Mouse (Mus musculus) liver, postnatal 0 days (tissue): ENCODE measurements at regions not wholly inside any gene's neighbourhood (a gene's known extent, or its start where the extent isn't known, plus 50 kb on each side); places are given as distances from the start of the nearest gene placed in this dataset.

Source experiments
- ATAC-seq: fragments of 200-750 bp; cut with Nextera tagmentation; 2 replicates; pipeline ENCODE4 v1.8.0; 2017; ENCODE audit warnings: mild to moderate bottlenecking, moderate library complexity
- DNase-seq: peaks from one replicate; pipeline ENCODE4 v3.0.0-alpha.2; 2016
- H3K27ac ChIP-seq: fragments of 300-500 bp; sonication (generic); 2 replicates; pipeline ENCODE4 v1.5.1; 2014; ENCODE audit warnings: antibody characterized with exemption, moderate library complexity, mild to moderate bottlenecking, low read depth
- H3K27me3 ChIP-seq: fragments of 300-500 bp; sonication (generic); 2 replicates; pipeline ENCODE4 v1.6.1; 2014; ENCODE audit warnings: low read length, control low read depth, mixed read lengths; ENCODE audit not compliant: insufficient read depth
- H3K36me3 ChIP-seq: fragments of 300-500 bp; sonication (generic); replicated peaks from 2 replicates; pipeline ENCODE4 v1.6.1; 2014; ENCODE audit warnings: mild to moderate bottlenecking, control low read depth, low read length, moderate library complexity, mixed read lengths; ENCODE audit not compliant: insufficient read depth
- H3K4me1 ChIP-seq: fragments of 300-500 bp; sonication (generic); 2 replicates; pipeline ENCODE4 v1.6.1; 2014; ENCODE audit warnings: antibody characterized with exemption, mild to moderate bottlenecking, control low read depth; ENCODE audit not compliant: insufficient read depth
- H3K4me2 ChIP-seq: fragments of 300-500 bp; sonication (generic); 2 replicates; pipeline ENCODE4 v1.6.1; 2014; ENCODE audit warnings: low read depth, mild to moderate bottlenecking, low read length, moderate library complexity, mixed read lengths
- H3K4me3 ChIP-seq: fragments of 300-500 bp; sonication (generic); 2 replicates; pipeline ENCODE4 v1.5.1; 2014; ENCODE audit warnings: low read depth, low read length
- H3K9ac ChIP-seq: fragments of 300-500 bp; sonication (generic); replicated peaks from 2 replicates; pipeline ENCODE4 v1.6.1; 2014; ENCODE audit warnings: mild to moderate bottlenecking, moderate library complexity
- H3K9me3 ChIP-seq: fragments of 300-500 bp; sonication (generic); 2 replicates; pipeline ENCODE4 v1.6.1; 2016; ENCODE audit warnings: mild to moderate bottlenecking, control low read depth, low read length, mixed read lengths
- CTCF ChIP-seq: sonication (generic); IDR thresholded peaks from 2 replicates; pipeline ENCODE4 v1.5.1; 2016; ENCODE audit warnings: antibody characterized with exemption, low read depth
- EP300 ChIP-seq: IDR thresholded peaks from 2 replicates; pipeline ENCODE4 v1.6.1; 2016; ENCODE audit warnings: antibody characterized with exemption, low read depth, mild to moderate bottlenecking
- WGBS: fragments of 180-500 bp; shearing (Covaris S2); extraction: QIAGEN DNeasy Blood & Tissue Kit; methylation state at CpG from one replicate; pipeline ENCODE4 v1.1.7; 2014; ENCODE audit not compliant: insufficient replicate concordance; 5-methylcytosine and 5-hydroxymethylcytosine counted together

- H3K9ac ChIP-seq = no peak overlapping the region
- ATAC-seq (0 out of 2 replicates have a peak, but pooled peaks have one; percentile 6), DNase-seq (no peak)
- H3K4me1 ChIP-seq = peaks cover 32% of the 10 kb centered on the region
- H3K27ac ChIP-seq = peak overlapping the region; percentile 23; the same call in 1 of the 2 replicates
- H3K36me3 ChIP-seq = no peaks in the 10 kb centered on the region
- no peaks in the 10 kb centered on the region for H3K27me3 ChIP-seq
- no peak for TF ChIP-seq CTCF
- no peak for TF ChIP-seq EP300
- H3K9me3 ChIP-seq = no peaks in the 10 kb centered on the region
- no peak overlapping the region for H3K4me3 ChIP-seq
- 74% methylated on average over 9 of the region's 9 CpGs for WGBS
- no peak overlapping the region for H3K4me2 ChIP-seq
Observed at GRCm38 (mm10) chr2:167802494-167802893, 112.9 kb upstream of the Tmem189 start.

- TF ChIP-seq EP300 = no peak
- no peak for TF ChIP-seq CTCF
- Histone ChIP-seq H3K9ac (no peak overlapping the region), H3K27me3 (no peaks in the 10 kb centered on the region), H3K36me3 (no peaks in the 10 kb centered on the region), H3K9me3 (no peaks in the 10 kb centered on the region), H3K4me3 (no peak overlapping the region), H3K27ac (no peak overlapping the region), H3K4me1 (peaks cover 32% of the 10 kb centered on the region), H3K4me2 (no peak overlapping the region)
- ATAC-seq (no peak), DNase-seq (no peak)
- 55% methylated on average over 10 of the region's 10 CpGs for WGBS
Observed at GRCm38 (mm10) chr2:167801389-167801788, 111.8 kb upstream of the Tmem189 start.

- 63% methylated on average over 11 of the region's 11 CpGs for WGBS
- H3K4me2 ChIP-seq = no peak overlapping the region
- no peaks in the 10 kb centered on the region for H3K36me3 ChIP-seq
- peaks cover 25% of the 10 kb centered on the region for H3K4me1 ChIP-seq
- H3K4me3 ChIP-seq = no peak overlapping the region
- H3K9ac ChIP-seq = no peak overlapping the region
- H3K9me3 ChIP-seq = no peaks in the 10 kb centered on the region
- DNase-seq (no peak), ATAC-seq (no peak)
- TF ChIP-seq CTCF (no peak), EP300 (no peak)
- no peak overlapping the region for H3K27ac ChIP-seq
- H3K27me3 ChIP-seq = no peaks in the 10 kb centered on the region
Observed at GRCm38 (mm10) chr2:167800648-167801245, 111.1 kb upstream of the Tmem189 start.

- peak overlapping the region; percentile 41; the same call in 1 of the 2 replicates for H3K27ac ChIP-seq
- no peak for DNase-seq
- 57% methylated on average over 5 of the region's 5 CpGs for WGBS
- no peak overlapping the region for H3K4me3 ChIP-seq
- H3K4me1 ChIP-seq = peaks cover 16% of the 10 kb centered on the region
- no peak overlapping the region for H3K9ac ChIP-seq
- no peak overlapping the region for H3K4me2 ChIP-seq
- H3K36me3 ChIP-seq = no peaks in the 10 kb centered on the region
- peak; percentile 80 for ATAC-seq
- H3K9me3 ChIP-seq = no peaks in the 10 kb centered on the region
- TF ChIP-seq EP300 (no peak), CTCF (no peak)
- H3K27me3 ChIP-seq = no peaks in the 10 kb centered on the region
Observed at GRCm38 (mm10) chr2:167799629-167800387, 110.2 kb upstream of the Tmem189 start.

- Histone ChIP-seq H3K9ac (no peak overlapping the region), H3K36me3 (no peaks in the 10 kb centered on the region), H3K9me3 (no peaks in the 10 kb centered on the region), H3K4me1 (peaks cover 11% of the 10 kb centered on the region), H3K27ac (0 out of 2 replicates have a peak overlapping the region, but pooled peaks have one; percentile 41), H3K27me3 (no peaks in the 10 kb centered on the region), H3K4me3 (no peak overlapping the region), H3K4me2 (no peak overlapping the region)
- TF ChIP-seq EP300 = no peak
- TF ChIP-seq CTCF = no peak
- no peak for DNase-seq
- 76% methylated on average over 7 of the region's 9 CpGs for WGBS
- ATAC-seq = no peak
Observed at GRCm38 (mm10) chr2:167798969-167799513, 109.4 kb upstream of the Tmem189 start.

- H3K4me2 ChIP-seq = no peak overlapping the region
- H3K36me3 ChIP-seq = no peaks in the 10 kb centered on the region
- H3K9me3 ChIP-seq = no peaks in the 10 kb centered on the region
- no peak overlapping the region for H3K27ac ChIP-seq
- no peak for DNase-seq
- ATAC-seq = no peak
- H3K9ac ChIP-seq = no peak overlapping the region
- no peak overlapping the region for H3K4me3 ChIP-seq
- H3K4me1 ChIP-seq = peaks cover 11% of the 10 kb centered on the region
- TF ChIP-seq EP300 = no peak
- no peak for TF ChIP-seq CTCF
- WGBS = 75% methylated on average over 11 of the region's 11 CpGs
- H3K27me3 ChIP-seq = no peaks in the 10 kb centered on the region
Observed at GRCm38 (mm10) chr2:167798076-167798782, 108.6 kb upstream of the Tmem189 start.
